Mouse (Mus musculus) heart, adult 2 months (tissue): ENCODE data around the gene Nat8f6. TPM values are rescaled to one million over a fixed set of nuclear protein-coding genes. Genes with fewer than 3 reads are reported as not detected.
A peak's percentile ranks its signal among the peaks of the same experiment; 100 is the strongest.
"Not testable (repeated sequence)": the region's sequence is repeated elsewhere in the genome, so short reads cannot be mapped to it uniquely, and the experiment has no call there.

Source experiments
- DNase-seq, 2 experiments: peaks; one replicate each; pipeline ENCODE4 v3.0.0; 2021
- H3K27ac ChIP-seq: fragments of 200-600 bp; 2 replicates; pipeline ENCODE4 v1.8.1; 2022
- H3K27me3 ChIP-seq: fragments of 200-500 bp; 2 replicates; pipeline ENCODE4 v1.6.1; 2012; ENCODE audit warnings: mild to moderate bottlenecking, low read length, inconsistent platforms, mixed read lengths; ENCODE audit not compliant: control insufficient read depth, insufficient read depth
- H3K36me3 ChIP-seq: fragments of 200-500 bp; 2 replicates; pipeline ENCODE4 v1.6.1; 2012; ENCODE audit warnings: low read length, inconsistent platforms; ENCODE audit not compliant: control insufficient read depth, insufficient read depth
- H3K4me1 ChIP-seq: fragments of 200-500 bp; 2 replicates; pipeline ENCODE4 v1.6.1; 2011; ENCODE audit warnings: low read length; ENCODE audit not compliant: control insufficient read depth, insufficient read depth
- H3K4me3 ChIP-seq: fragments of 200-600 bp; 2 replicates; pipeline ENCODE4 v1.8.1; 2022
- H3K79me2 ChIP-seq: fragments of 200-500 bp; replicated peaks from 2 replicates; pipeline ENCODE4 v1.6.1; 2012; ENCODE audit warnings: mild to moderate bottlenecking, inconsistent platforms, low read length, moderate library complexity, mixed read lengths; ENCODE audit not compliant: control insufficient read depth, insufficient read depth
- H3K9ac ChIP-seq: fragments of 200-500 bp; 2 replicates; pipeline ENCODE4 v1.6.1; 2012; ENCODE audit warnings: low read depth, mild to moderate bottlenecking, control low read depth, inconsistent platforms, low read length, mixed read lengths
- CTCF ChIP-seq: fragments of 200-600 bp; IDR thresholded peaks from 2 replicates; pipeline ENCODE4 v1.8.1; 2022; ENCODE audit warnings: antibody characterized with exemption, mild to moderate bottlenecking, moderate library complexity
- EP300 ChIP-seq: fragments of 200-500 bp; IDR thresholded peaks from 2 replicates; pipeline ENCODE4 v1.6.1; 2011; ENCODE audit warnings: low read depth, low read length, control low read depth; ENCODE audit not compliant: insufficient read depth
- POLR2A ChIP-seq: fragments of 200-500 bp; IDR thresholded peaks from 2 replicates; pipeline ENCODE4 v1.6.1; 2011; ENCODE audit warnings: mild to moderate bottlenecking, low read depth, low read length, control low read depth; ENCODE audit not compliant: insufficient read depth
- WGBS: fragments of 180-500 bp; shearing (Covaris S2); methylation state at CpG from one replicate; pipeline ENCODE4 v1.1.7; 2018; 5-methylcytosine and 5-hydroxymethylcytosine counted together
- intact Hi-C: fragments of 180-260 bp; cut with DNase I; formaldehyde crosslinking; loops from one replicate; pipeline ENCODE4 v1.15.1; 2025
- polyA plus RNA-seq: library from polyadenylated mRNA; depleted of rRNA; stranded (reverse); fragments of >200 nt; gene quantifications from 2 replicates; pipeline ENCODE4 v1.2.3, GENCODE M21; 2012
- total RNA-seq, 2 experiments: library from RNA; stranded (reverse); gene quantifications; 2 replicates each; pipeline ENCODE4 v1.2.3; 2021

Nat8f6 gene
- total and polyA plus RNA-seq, 3 experiments, result 0.18 to 0.29 TPM; not detected in 1

GRCm38 (mm10) chr6:85829462-85829861, 8.7 kb upstream of the Nat8f6 start:
- Histone ChIP-seq H3K9ac (no peak overlapping the region), H3K4me1 (0 out of 2 replicates have a peak, but pooled peaks cover 1% of the 10 kb centered on the region), H3K4me3 (no peak overlapping the region), H3K27me3 (no peaks in the 10 kb centered on the region), H3K27ac (no peak overlapping the region), H3K79me2 (no peaks in the 10 kb centered on the region), H3K36me3 (no peaks in the 10 kb centered on the region)
- TF ChIP-seq CTCF (no peak), EP300 (no peak), POLR2A (no peak)
- WGBS, result 53% methylated on average over 1 of the region's 1 CpGs
- intact Hi-C loops, result no loop called here
- DNase-seq, result no peak

- no peak for TF ChIP-seq POLR2A
- no peak for TF ChIP-seq CTCF
- TF ChIP-seq EP300, result no peak
- Histone ChIP-seq H3K27ac (no peak overlapping the region), H3K27me3 (no peaks in the 10 kb centered on the region), H3K79me2 (no peaks in the 10 kb centered on the region), H3K4me3 (no peak overlapping the region), H3K4me1 (no peaks in the 10 kb centered on the region), H3K9ac (no peak overlapping the region), H3K36me3 (no peaks in the 10 kb centered on the region)
- 69% methylated on average over 2 of the region's 2 CpGs for WGBS
- no peak for DNase-seq
- intact Hi-C loops, result no loop called here
Observed at GRCm38 (mm10) chr6:85825886-85826285, 5.1 kb upstream of the Nat8f6 start.

GRCm38 (mm10) chr6:85823382-85824090, 2.8 kb upstream of the Nat8f6 start:
- no peak for DNase-seq
- H3K9ac ChIP-seq, result no peak overlapping the region
- intact Hi-C loops, result no loop called here
- TF ChIP-seq CTCF (no peak), EP300 (no peak), POLR2A (no peak)
- WGBS, result 64% methylated on average over 1 of the region's 1 CpGs
- no peaks in the 10 kb centered on the region for H3K36me3 ChIP-seq
- H3K4me1 ChIP-seq, result no peaks in the 10 kb centered on the region
- no peaks in the 10 kb centered on the region for H3K27me3 ChIP-seq
- no peaks in the 10 kb centered on the region for H3K79me2 ChIP-seq
- no peak overlapping the region for H3K27ac ChIP-seq
- H3K4me3 ChIP-seq, result no peak overlapping the region

- no peak overlapping the region for H3K4me3 ChIP-seq
- H3K36me3 ChIP-seq, result no peaks in the 10 kb centered on the region
- DNase-seq, result no peak
- H3K27me3 ChIP-seq, result no peaks in the 10 kb centered on the region
- no peaks in the 10 kb centered on the region for H3K4me1 ChIP-seq
- TF ChIP-seq EP300 (no peak), CTCF (no peak), POLR2A (no peak)
- WGBS, result 76% methylated on average over 4 of the region's 4 CpGs
- intact Hi-C loops, result no loop called here
- no peak overlapping the region for H3K27ac ChIP-seq
- no peaks in the 10 kb centered on the region for H3K79me2 ChIP-seq
- no peak overlapping the region for H3K9ac ChIP-seq
Observed at GRCm38 (mm10) chr6:85822286-85822685, 1.5 kb upstream of the Nat8f6 start.

- H3K4me3 ChIP-seq, result no peak overlapping the region
- DNase-seq, result no peak
- no peak overlapping the region for H3K27ac ChIP-seq
- intact Hi-C loops, result no loop called here
- 67% methylated on average over 1 of the region's 1 CpGs for WGBS
- no peaks in the 10 kb centered on the region for H3K4me1 ChIP-seq
- no peaks in the 10 kb centered on the region for H3K79me2 ChIP-seq
- H3K9ac ChIP-seq, result no peak overlapping the region
- TF ChIP-seq CTCF, result no peak
- TF ChIP-seq EP300, result no peak
- no peak for TF ChIP-seq POLR2A
- no peaks in the 10 kb centered on the region for H3K36me3 ChIP-seq
- H3K27me3 ChIP-seq, result no peaks in the 10 kb centered on the region
Observed at GRCm38 (mm10) chr6:85818338-85818737, 2.4 kb downstream of the Nat8f6 start.

- Histone ChIP-seq H3K79me2 (no peaks in the 10 kb centered on the region), H3K27me3 (no peaks in the 10 kb centered on the region), H3K9ac (no peak overlapping the region), H3K4me1 (no peaks in the 10 kb centered on the region), H3K27ac (no peak overlapping the region), H3K4me3 (no peak overlapping the region), H3K36me3 (no peaks in the 10 kb centered on the region)
- 89% methylated on average over 2 of the region's 2 CpGs for WGBS
- intact Hi-C loops, result no loop called here
- DNase-seq, result no peak
- no peak for TF ChIP-seq POLR2A
- TF ChIP-seq CTCF, result no peak
- no peak for TF ChIP-seq EP300
Observed at GRCm38 (mm10) chr6:85813339-85813738, 7.4 kb downstream of the Nat8f6 start.

GRCm38 (mm10) chr6:85810942-85811537, 9.7 kb downstream of the Nat8f6 start:
- DNase-seq, result peak in 1 of 2 experiments; percentile 7
- WGBS, result 39% methylated on average over 3 of the region's 3 CpGs
- H3K36me3 ChIP-seq, H3K79me2 ChIP-seq, intact Hi-C loops, H3K9ac ChIP-seq, H3K27ac ChIP-seq, H3K4me1 ChIP-seq, H3K4me3 ChIP-seq, H3K27me3 ChIP-seq: not testable (repeated sequence)

- H3K9ac ChIP-seq, H3K4me3 ChIP-seq, H3K27me3 ChIP-seq, H3K36me3 ChIP-seq, DNase-seq, H3K79me2 ChIP-seq, H3K4me1 ChIP-seq, intact Hi-C loops, H3K27ac ChIP-seq: not testable (repeated sequence)
- 74% methylated on average over 3 of the region's 3 CpGs for WGBS
Observed at GRCm38 (mm10) chr6:85810514-85810913, 10.2 kb downstream of the Nat8f6 start.

GRCm38 (mm10) chr6:85809784-85810183, 11.0 kb downstream of the Nat8f6 start:
- H3K4me3 ChIP-seq, intact Hi-C loops, H3K27ac ChIP-seq, H3K4me1 ChIP-seq, H3K9ac ChIP-seq, DNase-seq, H3K27me3 ChIP-seq, H3K79me2 ChIP-seq, H3K36me3 ChIP-seq: not testable (repeated sequence)
- WGBS, result 54% methylated on average over 3 of the region's 3 CpGs
